Mouse (Mus musculus) kidney, adult 2 months (tissue): ENCODE measurements around the gene Syt5.

Source experiments
- CTCF ChIP-seq: fragments of 200-500 bp; conservative IDR thresholded peaks from 2 replicates; pipeline ENCODE4 v1.5.1; 2011; ENCODE audit warnings: low read depth, mild to moderate bottlenecking, control low read depth, low read length, moderate library complexity, mixed read lengths; ENCODE audit not compliant: insufficient read depth, insufficient read length
- POLR2A ChIP-seq: fragments of 200-500 bp; IDR thresholded peaks from one replicate; pipeline ENCODE4 v1.6.1; 2011; ENCODE audit warnings: low read depth, low read length, control low read depth

- no peak for TF ChIP-seq POLR2A
- no peak for TF ChIP-seq CTCF
These were observed 1.3 kb downstream of the Syt5 start for GRCm38 (mm10) chr7:4546050-4546449.
